Mouse (Mus musculus) urinary bladder, adult 18-20 months (tissue): ENCODE measurements at regions not wholly inside any gene's neighbourhood (a gene's known extent, or its start where the extent isn't known, plus 50 kb on each side); places are given as distances from the start of the nearest gene placed in this dataset.

Experiments
- DNase-seq, 2 experiments: peaks; one replicate each; pipeline ENCODE4 v3.0.0; 2022; ENCODE audit warnings: low spot score in 2 of 2, mixed read lengths in 2 of 2

DNA sequence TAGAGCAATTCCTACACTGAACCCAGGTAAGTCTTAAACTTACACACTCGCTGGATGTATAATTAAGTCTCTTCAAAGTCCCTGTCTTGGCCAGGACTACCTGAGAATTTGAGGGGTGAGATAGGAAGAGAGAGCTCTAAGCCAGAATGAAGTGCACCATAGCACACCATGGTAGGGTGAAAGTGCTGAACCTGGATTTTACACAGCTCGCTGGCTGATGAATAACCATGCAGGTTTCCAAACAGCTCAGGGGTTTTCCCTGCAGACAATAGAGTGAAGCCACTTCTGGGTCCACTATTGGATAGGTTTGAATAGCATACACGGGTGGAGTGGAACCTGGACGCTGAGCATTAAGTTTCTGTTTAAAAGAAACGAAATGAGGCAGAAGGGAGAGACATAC is 180.7 kb upstream of the Plxna2 start:
- no peak for DNase-seq

DNA sequence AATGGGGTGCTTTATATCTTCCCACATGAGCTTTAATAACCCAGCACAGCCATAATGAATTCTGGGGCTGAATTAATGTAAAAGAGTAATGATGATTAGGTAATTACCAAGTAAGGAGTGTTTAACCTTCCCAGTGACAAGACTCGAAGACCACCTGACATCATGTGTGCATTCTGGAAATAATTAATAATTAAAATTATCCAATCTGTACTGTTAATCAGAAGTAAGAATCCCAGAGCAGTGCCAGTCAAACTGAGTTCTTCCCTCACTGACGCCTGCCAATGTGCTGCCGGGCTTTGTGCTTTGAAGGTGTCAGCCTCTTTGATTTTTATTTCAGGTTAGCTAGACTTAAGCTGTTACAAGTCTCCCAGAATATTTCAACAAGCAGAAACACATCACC is 183.0 kb upstream of the Plxna2 start:
- no peak for DNase-seq

DNA sequence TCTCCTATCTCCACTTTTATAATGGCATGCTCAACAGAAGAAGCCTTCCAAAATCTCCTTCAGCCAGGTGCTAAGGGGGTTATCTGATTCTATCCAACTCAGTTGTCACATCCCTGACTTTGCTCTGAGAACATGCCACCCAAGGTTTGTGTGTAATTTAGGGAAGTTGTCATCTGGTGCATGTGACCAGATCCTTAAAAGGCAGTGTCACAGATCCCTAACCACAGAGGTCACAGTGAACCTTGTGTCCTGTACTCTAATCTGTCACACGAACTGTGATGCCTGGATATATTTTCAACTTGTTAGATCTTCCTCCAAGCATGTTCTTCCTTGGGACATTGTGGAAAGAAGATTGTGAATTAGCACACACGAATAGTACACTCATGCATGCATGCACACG is 189.4 kb upstream of the Plxna2 start:
- DNase-seq = no peak

DNA sequence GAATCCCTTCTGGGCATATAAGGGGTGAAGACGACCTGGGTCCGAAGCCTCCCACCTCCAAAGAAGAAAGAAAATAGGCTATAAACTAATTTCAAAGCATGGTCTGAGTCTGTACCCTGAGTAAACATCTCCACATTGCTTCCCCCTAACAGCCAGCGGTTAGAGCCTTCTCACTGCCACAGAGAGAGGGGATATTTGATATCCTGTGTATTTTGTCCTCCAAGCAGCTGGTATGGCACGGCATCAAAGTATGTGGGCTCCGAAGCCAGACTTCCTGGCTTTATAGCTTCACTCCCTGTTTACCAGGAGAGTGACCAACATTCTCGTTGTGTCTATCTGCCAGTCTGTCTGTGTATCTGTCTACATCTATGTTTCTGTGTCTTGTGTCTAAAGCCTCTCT is 191.7 kb upstream of the Plxna2 start:
- no peak for DNase-seq

DNA sequence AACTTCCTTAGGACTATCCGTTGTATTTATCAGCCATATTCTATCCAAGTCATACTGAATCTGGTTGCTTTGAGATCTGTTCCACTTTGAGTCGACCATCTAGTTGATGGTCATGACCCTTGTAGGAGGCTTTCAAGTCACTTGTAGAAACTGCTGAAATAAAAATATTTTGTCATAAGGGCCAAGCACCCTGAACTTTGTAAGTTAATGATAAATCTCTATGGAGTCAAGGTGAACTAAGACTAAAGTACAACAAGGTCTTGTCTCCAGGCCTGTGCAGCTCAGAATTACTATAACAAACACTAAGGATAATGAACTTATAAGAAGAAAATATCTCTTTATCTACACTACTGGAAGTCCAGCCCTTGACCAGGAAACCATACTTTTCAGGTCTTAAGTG is 193.8 kb upstream of the Plxna2 start:
- DNase-seq = no peak

DNA sequence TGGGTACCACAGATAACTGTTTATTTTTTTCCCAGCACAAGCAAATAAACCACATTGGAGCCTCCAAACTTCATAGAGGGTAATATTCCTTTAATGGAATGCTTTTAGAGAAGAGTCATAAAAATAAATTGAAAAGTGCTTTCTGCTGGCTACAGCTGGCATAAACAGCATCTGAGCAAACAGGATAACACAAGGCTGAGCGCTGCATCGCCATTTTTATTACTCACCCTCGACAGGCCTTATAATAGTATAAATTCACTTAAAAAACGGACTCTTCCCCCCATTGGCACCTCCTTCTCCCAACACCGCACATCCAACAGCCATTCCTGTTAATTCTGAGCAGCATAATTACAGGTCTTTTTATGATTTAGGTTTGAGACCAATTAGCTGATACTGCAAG is 205.8 kb upstream of the Plxna2 start:
- no peak for DNase-seq

DNA sequence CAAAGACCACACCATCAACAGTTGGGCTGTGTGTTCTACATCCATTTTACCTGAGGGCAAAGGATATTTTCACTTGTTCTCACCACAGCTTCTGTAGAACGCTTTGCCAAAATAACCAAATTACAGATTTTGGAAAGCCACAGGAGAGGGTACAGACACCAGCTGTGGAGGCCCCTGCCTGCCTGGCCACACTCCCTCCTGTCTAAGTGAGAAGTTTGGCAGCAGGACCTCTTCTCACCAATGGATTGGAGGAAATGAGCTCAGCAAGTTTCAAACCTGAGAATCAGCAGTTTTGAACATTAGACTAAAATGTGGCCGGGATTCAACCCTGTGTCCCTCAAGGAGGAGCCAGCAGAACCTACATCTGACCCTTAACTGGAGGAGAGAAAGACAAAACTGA is 206.2 kb upstream of the Plxna2 start:
- DNase-seq = no peak

DNA sequence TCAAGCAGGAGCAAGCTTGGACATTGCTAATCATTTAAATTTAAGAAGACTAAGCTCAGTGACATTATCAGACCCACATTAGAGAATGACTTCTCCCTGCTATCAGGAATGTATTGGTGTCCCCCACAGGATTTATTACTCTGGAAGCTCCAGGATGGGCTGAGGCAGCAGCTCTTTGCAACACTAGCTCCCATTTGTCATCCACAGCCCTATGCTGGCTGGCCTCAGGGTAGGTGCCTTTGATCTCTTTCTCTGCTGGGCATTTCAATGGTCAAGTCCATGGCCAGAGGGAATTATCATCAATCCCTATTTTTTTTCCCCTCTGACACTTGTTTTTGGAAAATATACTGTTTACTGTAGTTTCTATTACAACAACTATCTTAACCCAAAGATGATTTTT is 218.7 kb upstream of the Plxna2 start:
- DNase-seq = no peak

DNA sequence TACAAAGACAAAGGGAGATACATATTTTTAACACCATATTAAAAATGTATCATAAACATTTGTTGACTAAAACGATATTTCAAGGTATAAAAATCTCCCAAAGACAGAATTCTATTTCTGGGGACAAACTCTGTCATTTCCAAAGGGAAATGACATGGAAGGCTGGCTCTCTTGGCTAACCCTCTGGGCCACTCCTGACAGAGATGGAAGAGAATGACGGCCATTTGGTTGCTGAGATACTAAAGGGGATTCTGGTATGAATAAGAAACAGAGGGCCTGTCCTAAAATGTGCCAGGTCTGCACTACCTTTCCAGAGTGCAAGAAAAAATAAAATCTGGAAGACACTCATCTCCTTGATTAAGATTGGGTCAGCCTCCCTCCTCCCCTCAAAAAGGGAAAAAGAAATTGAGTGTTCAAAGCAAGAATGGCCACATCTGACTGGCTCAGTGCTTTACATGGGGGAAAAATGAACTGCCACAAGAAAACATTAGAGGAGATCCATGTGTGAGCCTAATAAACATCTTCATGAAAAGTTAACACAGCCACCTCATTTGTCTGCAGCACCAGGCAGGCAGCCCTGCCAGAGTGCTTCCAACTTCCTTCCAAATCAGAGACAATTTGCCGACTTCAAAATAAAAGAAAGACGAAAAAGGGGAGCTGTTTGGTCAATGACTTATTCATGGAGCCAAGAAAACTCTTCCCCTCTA is 221.1 kb upstream of the Plxna2 start:
- DNase-seq = no peak

DNA sequence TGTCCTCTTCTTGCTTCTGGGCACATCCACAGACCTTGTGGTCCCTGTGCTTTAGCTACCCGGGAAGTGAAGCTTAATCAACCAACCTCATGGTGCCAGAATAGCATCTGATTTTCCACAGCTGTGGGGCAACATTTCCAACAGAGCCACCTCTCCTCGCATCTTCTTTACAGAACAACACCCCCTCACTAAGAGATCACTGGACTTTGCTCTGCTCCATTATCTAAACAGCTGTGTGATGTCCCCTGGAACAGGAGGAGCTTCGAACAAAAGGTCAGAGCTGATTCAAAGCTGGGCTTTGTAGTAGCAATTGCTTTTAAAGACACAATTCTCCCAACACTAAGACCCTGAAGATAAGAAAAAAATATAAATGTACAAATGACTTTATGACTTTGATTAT is 224.3 kb upstream of the Plxna2 start:
- DNase-seq = no peak

DNA sequence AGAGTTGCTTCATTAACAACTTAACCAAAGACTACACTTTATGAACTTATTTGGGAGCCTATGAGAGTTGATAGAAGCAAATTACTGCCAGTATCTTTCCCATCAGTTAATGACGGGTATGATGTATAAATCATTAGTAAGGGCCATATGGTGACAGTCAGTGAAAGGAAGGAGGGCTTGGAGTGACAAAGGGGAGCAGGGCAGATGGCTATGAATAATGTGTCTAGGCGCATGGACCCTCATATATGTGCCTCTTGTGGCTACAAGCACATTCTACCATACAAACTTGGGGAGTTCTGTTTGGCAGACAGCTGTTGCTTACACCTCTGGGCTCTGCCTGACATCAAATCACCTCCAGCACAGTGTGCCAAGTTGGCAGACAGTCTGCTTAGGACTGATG is 227.8 kb upstream of the Plxna2 start:
- no peak for DNase-seq

DNA sequence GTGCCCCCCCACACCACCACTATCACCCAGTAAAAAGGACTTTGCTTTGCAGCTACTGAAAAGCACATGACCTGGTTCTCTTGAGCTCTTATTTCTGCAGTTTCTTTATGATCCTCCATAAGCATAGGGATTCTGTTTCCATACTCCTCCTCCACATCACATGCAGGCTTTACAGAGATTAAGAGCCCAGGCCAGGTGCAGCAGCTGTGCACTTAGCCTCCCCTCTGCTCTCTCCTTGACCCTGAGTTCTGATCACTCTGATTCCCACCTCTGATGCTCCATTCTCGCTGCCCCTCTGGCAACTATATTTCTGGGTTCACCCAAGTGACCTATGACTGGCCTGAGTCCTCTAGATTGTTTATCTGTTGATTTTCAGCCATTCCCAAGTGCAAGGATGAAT is 239.9 kb upstream of the Plxna2 start:
- no peak for DNase-seq

DNA sequence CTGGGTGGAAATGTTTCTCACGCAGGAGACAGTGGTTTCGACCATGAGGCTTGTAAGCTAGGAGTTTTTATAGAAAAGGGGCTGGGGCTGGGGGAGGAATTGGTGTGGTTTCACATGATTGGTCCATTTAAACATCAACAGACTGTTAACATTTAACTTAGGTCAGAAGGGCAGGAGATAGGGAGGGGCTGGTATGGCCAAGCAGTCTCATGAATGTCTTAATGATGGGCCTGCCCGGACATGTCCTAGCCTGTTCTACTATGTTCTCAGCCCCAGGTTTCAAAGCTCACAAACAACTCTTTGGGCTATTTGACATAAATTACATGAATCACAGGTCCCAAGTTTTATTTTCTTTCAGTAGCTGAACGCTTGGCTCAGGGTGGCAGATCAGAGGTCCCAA is 244.5 kb upstream of the Plxna2 start:
- DNase-seq = peak; percentile 30 to 47

DNA sequence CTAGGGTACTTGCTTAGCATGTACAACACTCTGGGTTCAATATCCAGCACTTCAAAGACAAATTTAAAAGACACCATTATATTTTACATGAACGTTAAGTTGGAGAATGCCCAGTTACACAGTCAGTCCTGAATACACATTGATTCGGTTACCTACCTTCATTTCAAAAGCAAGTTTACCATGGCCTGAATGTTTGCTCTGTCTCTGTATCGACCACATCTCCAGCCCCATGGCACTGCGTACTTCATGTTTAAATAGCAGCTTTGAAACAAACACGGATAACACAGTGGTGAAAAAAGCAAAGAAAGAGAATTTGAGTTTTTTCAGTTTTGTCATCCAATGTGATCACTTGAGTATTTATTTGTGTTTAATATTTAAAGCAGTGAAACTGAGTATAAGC is 254.1 kb upstream of the Plxna2 start:
- DNase-seq = no peak

DNA sequence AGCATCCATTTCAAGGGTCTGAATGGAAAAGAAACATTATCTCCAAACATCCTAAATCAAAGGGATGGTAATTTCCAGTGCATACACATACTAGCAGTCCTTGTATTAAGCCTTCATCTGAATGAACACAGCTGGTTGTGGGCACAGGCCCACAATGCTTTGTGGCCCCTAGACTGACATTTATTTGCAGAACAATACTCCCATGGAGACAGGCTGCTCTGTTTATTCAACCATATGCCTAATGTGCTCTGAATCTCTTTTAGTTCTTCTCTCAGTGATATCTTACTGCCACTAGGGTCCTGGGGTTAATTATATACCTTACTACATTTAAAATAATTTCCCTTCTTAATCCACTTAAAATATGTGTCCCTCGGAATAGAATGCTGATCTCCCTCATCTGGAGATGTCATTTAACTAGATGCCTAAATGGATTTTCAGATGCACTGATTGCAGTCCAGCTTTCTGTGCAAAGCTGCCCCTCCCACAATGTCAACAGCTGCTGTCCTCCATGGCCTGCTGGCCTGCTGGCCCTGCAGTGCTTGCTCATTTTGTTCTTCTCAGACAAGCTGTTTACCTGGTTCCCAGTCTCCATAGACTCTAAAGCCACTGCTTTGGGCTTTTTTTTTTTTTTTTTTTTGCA is 254.8 kb upstream of the Plxna2 start:
- DNase-seq = no peak

DNA sequence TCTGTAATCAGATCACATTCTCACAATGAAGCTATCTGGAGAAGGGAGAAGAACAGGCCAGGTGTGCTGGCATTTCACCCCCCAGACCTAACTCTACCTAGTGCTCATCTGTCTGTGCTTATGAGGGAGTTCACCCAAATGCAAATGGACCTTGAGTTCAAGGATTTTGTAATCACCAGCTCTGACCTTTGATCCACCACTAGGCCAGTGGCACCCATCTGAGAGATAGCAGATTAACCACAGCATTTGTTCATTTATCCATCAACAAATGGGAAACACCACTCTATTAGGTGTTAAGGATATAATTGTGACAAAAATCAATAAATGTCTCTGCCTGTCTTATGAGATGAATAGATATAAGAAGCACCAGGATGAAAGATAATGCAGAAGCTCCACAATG is 255.7 kb upstream of the Plxna2 start:
- no peak for DNase-seq

DNA sequence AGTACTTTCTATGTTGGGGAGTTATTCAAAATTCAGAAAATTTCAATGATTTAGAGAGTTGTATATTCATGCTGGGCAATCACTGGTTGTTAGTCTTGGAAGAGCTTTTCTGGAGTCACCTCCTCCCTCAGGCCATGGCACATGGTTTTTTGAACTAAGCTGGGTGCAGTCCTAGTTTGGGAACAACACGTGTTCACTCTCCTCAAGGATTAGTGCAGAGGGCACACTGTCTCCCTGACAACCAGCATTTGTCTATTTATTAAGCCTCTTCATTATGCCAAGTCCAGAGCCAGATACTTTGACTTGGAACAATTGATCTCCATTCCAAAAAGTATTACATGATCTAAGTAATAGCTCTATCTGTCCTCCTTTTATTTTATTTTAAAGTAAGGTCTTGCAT is 256.7 kb upstream of the Plxna2 start:
- DNase-seq = no peak

DNA sequence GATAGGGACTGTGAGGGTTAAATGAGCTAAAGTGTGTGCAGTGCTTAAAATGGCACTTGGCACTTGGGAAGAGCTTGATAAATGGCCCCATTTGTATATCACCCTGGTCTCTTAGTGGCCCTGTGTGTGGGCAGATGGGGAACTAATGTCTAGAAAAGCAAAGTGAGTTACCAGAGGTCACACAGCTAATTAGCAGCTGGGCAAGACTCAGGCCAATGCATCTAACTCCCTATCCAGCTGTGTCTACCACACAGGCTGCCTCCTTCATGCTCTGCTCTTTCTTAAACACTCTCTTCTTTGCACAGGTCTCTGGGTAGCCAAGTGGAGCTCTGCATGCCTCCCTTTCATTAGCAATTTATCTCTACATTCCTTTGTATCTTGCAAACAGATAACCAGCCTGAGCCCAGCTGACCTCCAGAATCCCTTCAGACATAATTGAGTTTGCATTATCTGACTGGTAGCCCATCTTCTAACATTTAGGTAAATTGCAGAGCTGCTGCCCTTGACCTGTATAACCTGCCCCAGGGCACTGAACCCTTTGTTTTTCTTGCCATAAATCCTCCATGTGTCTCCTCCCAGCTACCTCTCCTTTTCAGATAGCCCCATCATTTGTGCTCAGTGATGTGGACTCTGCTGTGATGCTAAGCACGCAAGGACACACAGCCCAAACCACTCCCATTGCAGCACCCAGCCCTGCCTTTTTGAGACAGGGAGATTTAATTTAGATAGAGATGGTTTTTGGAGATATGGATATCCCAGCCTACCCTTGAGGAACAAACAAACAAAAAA is 263.5 kb upstream of the Plxna2 start:
- DNase-seq = no peak

DNA sequence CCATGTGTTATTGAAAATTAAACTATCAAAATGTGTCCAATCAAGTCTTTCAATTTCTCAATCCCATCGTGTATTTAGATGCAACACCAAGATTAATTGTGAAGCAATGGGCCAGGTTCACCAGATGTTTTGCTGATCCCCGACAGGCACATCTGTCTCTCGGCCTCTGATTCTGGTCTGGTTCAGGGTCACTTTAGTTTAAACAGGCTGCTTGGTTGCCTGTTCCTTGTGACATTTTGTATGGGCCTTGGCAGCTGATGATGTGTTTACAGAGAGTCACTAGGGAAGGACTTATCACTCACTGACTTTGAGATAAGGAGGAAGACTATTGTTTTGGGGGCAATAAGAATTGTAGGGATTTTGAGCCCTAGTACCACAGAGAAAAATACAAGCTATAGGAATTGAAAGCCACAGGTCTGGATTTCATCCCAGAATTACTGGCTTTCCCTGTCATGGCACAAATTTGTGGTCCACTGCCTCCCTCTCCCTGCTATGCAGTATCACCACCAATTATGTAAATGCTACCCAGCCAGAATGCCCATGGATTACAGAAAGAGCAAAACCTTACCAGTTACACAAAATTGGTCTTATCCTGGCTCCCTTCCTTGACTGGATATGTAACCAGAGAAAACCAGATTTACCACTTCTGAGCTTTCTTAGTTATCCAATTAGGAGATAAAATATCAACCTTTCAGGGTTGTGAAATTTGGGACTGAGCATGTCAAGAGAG is 272.5 kb upstream of the Plxna2 start:
- no peak for DNase-seq

DNA sequence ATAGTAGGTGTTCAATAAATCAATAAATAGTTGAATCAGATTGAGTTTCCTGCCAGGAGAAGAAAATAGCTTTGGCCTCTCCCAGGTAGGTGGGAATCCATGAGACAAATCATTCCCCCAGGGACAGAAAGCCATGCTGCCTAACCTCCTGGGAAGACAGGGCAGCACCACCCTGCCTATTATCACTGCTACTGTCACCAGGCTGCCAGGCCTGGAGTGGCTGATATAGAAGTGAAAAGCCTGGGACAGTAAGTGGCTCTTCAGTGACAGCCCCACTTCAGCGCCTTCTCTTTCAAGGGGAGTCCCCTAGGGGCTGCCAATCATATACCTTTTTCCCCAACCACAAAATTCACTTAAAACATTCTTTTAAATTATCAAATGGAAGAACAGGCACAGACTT is 275.4 kb upstream of the Plxna2 start:
- no peak for DNase-seq

DNA sequence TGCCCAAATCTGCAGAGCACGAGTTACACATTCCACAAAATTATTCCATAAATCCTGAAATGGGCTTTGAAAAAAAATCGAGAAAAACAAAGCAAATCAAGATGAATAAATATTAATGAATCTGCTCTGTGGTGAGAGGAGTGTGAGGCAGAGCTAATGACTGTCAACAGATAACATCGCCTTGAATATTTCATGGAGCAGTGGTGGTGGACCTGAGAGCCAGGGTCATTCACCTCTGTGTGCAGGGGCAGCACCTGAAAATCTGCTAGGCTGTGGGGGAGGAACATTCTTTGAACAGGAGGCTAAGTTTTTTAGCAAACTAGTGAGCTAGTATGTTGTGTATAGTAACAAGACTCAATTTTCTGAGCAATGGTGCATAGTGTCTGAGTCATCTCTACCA is 276.3 kb upstream of the Plxna2 start:
- DNase-seq = no peak
